Mouse (Mus musculus) limb, embryonic 12.5 days (tissue): ENCODE measurements around the gene Nup54. TPM values are rescaled to one million over a fixed set of nuclear protein-coding genes. Genes with fewer than 3 reads are reported as not detected.

Source experiments
- ATAC-seq: fragments of 200-750 bp; cut with Nextera tagmentation; 2 replicates; pipeline ENCODE4 v1.8.0; 2017; ENCODE audit warnings: low read depth, moderate TSS enrichment; ENCODE audit not compliant: insufficient number of reproducible peaks, insufficient read depth, low FRiP score, low TSS enrichment
- H3K27ac ChIP-seq: fragments of 300-500 bp; sonication (generic); 2 replicates; pipeline ENCODE4 v1.5.1; 2016; ENCODE audit warnings: mild to moderate bottlenecking, moderate library complexity
- H3K27me3 ChIP-seq: fragments of 300-500 bp; sonication (generic); 2 replicates; pipeline ENCODE4 v1.6.1; 2016; ENCODE audit warnings: mild to moderate bottlenecking, moderate library complexity
- H3K36me3 ChIP-seq: fragments of 300-500 bp; sonication (generic); 2 replicates; pipeline ENCODE4 v1.6.1; 2016; ENCODE audit warnings: mild to moderate bottlenecking, moderate library complexity
- H3K4me1 ChIP-seq: fragments of 300-500 bp; sonication (generic); replicated peaks from 2 replicates; pipeline ENCODE4 v1.6.1; 2016
- H3K4me2 ChIP-seq: fragments of 300-500 bp; sonication (generic); 2 replicates; pipeline ENCODE4 v1.6.1; 2016; ENCODE audit warnings: mild to moderate bottlenecking, moderate library complexity
- H3K4me3 ChIP-seq: fragments of 300-500 bp; sonication (generic); replicated peaks from 2 replicates; pipeline ENCODE4 v1.5.1; 2016; ENCODE audit warnings: mild to moderate bottlenecking
- H3K9ac ChIP-seq: fragments of 300-500 bp; sonication (generic); replicated peaks from 2 replicates; pipeline ENCODE4 v1.6.1; 2016; ENCODE audit warnings: mild to moderate bottlenecking, moderate library complexity
- H3K9me3 ChIP-seq: fragments of 300-500 bp; sonication (generic); 2 replicates; pipeline ENCODE4 v1.6.1; 2016; ENCODE audit warnings: mild to moderate bottlenecking, moderate library complexity
- WGBS: fragments of 180-500 bp; shearing (Covaris S2); methylation state at CpG from one replicate; pipeline ENCODE4 v1.1.7; 2016; 5-methylcytosine and 5-hydroxymethylcytosine counted together
- polyA plus RNA-seq: library from polyadenylated mRNA; unstranded; fragments of >200 nt; fragmentation: Nextera tagmentation; extraction: Ambion mirVana; gene quantifications from 2 replicates; pipeline ENCODE4 v1.2.1, GENCODE M21; 2016

The Nup54 gene
- polyA plus RNA-seq, 1 experiment from 2014 or later: 66.8 TPM

DNA sequence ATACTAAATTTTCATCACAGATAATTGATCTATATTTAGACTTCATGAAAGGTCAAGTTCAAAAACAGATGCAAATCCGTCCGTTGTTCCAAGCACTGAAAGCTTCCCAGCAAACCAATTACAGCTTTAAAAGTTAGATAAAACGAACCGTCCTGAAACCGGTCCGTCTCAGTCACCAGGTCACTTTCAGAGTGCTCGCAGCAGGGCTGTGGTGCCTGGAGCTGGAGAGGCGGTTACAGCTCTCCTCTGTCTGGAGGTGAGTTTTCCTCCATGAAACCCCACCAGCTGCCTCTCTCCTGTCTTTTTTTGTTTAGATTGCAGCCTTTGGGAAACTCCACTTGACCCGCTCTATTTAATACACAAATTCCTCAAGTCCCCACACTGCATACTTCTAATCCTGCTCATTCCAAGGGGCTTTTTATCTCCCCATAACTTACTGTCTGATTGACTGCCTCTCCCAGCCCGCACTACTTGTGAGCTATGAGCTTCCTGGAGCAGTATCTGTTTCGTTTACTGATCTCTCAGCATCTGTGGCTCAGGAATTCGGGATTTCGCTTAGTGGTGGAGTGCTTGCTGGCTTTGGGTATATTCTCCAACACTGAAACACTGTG is 58.1 kb downstream of the Nup54 start:
- H3K36me3 ChIP-seq: no peaks in the 10 kb centered on the region
- no peaks in the 10 kb centered on the region for H3K9me3 ChIP-seq
- H3K9ac ChIP-seq: no peak overlapping the region
- no peak overlapping the region for H3K4me2 ChIP-seq
- no peak for ATAC-seq
- peak overlapping the region; percentile 29; the same call in 1 of the 2 replicates for H3K27ac ChIP-seq
- no peak overlapping the region for H3K4me3 ChIP-seq
- H3K4me1 ChIP-seq: peaks cover 31% of the 10 kb centered on the region
- H3K27me3 ChIP-seq: peaks cover 4% of the 10 kb centered on the region; the same call in 1 of the 2 replicates
- WGBS: 33% methylated on average over 13 of the region's 13 CpGs

DNA sequence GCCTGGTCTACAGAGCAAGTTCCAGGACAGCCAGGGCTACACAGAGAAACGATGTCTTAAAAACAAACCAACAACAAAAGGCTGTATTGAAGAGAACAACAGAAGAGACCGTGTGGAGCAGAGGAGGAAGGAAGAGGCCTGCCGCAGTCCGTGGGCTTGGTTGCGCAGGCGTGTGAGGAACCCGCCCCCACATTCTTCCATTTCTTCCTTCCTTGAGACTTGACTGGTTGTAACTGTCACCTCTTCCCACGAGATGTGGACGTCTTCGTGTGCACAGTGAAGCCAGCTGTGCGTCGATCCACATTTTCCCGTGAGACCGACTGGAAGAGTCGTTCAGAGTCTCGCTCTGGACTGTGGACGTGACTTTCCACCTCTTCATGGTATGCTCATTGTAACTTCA is 59.7 kb downstream of the Nup54 start:
- H3K36me3 ChIP-seq: no peaks in the 10 kb centered on the region
- no peak overlapping the region for H3K27ac ChIP-seq
- H3K4me2 ChIP-seq: no peak overlapping the region
- no peak overlapping the region for H3K4me3 ChIP-seq
- H3K27me3 ChIP-seq: peaks cover 4% of the 10 kb centered on the region; the same call in 1 of the 2 replicates
- no peaks in the 10 kb centered on the region for H3K9me3 ChIP-seq
- H3K4me1 ChIP-seq: peaks cover 31% of the 10 kb centered on the region
- ATAC-seq: no peak
- 92% methylated on average over 17 of the region's 17 CpGs for WGBS
- no peak overlapping the region for H3K9ac ChIP-seq

DNA sequence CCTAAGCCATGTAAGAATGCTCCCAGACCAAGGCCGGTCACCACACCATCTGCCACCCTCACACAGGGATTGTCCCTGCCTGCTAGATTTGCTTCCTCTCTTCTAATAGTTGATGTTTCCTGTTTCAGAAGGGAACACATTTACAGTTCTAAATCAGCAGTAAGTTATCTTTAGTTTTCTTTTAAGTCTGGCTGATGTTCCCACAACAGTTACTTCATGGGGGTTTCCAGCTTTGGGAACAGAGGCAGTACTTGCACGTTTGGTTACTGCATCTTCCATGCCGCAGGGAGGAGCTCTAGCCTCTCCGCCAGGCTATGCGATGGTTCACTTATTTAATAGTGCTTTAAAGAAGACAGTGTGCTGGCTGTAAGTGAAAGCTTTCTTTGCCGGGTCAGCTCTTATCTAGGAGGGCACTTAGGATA is 60.3 kb downstream of the Nup54 start:
- Histone ChIP-seq H3K36me3 (no peaks in the 10 kb centered on the region), H3K4me1 (peaks cover 31% of the 10 kb centered on the region), H3K9ac (no peak overlapping the region), H3K4me3 (no peak overlapping the region), H3K27me3 (peaks cover 4% of the 10 kb centered on the region; the same call in 1 of the 2 replicates), H3K9me3 (no peaks in the 10 kb centered on the region), H3K27ac (no peak overlapping the region), H3K4me2 (no peak overlapping the region)
- WGBS: 57% methylated on average over 6 of the region's 6 CpGs
- no peak for ATAC-seq

DNA sequence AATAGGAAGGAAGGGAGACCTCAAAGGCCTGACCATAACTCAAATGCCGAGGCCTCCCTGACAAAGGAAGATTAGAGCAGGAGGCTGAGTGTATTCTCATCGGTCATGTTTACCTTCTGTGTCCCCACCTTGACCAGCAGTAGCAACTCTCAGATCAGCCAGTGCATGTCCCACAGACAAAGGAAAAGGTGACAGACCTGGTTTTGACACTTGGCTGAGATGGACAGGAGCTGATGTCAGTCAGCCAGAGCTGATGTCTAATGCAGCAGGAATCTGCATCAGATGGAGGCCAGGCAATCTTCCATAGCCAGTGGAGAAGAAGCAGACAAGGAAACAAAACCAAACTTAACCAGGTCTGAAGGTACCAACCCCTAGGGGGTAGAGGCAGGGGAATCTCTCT is 62.4 kb downstream of the Nup54 start:
- Histone ChIP-seq H3K4me3 (no peak overlapping the region), H3K4me1 (peaks cover 24% of the 10 kb centered on the region), H3K4me2 (no peak overlapping the region), H3K36me3 (no peaks in the 10 kb centered on the region), H3K27ac (no peak overlapping the region), H3K9me3 (no peaks in the 10 kb centered on the region), H3K9ac (no peak overlapping the region), H3K27me3 (peaks cover 4% of the 10 kb centered on the region; the same call in 1 of the 2 replicates)
- no peak for ATAC-seq
- WGBS: 63% methylated on average over 2 of the region's 2 CpGs

DNA sequence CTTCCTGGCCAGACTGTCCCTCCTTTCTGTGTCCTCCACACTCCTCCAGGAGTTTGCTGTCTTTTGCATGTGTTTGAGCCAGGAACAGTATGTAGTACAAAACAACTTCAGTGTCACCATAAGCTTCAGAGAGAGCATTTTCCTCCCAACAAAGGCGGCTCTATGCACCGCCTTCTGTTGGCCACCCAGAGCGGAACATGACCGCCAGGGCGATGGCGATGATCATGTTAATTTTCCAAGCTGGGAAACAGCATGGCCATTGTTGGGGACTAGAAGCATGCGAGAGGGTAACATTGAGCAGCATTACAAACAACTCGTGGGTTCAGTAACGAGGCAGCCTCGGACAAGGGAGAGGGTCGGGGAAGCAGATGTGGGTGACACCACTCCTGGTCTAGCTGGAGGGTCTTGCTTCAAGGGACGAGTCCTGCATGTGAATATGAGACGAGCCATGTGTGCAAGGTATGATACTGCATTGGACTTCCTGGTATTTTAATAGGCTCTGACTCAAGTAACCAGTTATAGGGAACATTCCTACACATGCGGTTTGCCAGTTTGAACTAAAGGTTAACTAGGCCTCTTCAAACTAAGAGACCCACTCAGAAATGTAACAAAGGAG is 63.5 kb downstream of the Nup54 start:
- Histone ChIP-seq H3K9ac (no peak overlapping the region), H3K36me3 (no peaks in the 10 kb centered on the region), H3K4me3 (no peak overlapping the region), H3K4me1 (peaks cover 14% of the 10 kb centered on the region), H3K9me3 (no peaks in the 10 kb centered on the region), H3K27ac (peak overlapping the region; percentile 74), H3K27me3 (peaks cover 4% of the 10 kb centered on the region; the same call in 1 of the 2 replicates), H3K4me2 (no peak overlapping the region)
- whole genome bisulfite sequencing: 70% methylated on average over 14 of the region's 14 CpGs
- ATAC-seq: no peak

DNA sequence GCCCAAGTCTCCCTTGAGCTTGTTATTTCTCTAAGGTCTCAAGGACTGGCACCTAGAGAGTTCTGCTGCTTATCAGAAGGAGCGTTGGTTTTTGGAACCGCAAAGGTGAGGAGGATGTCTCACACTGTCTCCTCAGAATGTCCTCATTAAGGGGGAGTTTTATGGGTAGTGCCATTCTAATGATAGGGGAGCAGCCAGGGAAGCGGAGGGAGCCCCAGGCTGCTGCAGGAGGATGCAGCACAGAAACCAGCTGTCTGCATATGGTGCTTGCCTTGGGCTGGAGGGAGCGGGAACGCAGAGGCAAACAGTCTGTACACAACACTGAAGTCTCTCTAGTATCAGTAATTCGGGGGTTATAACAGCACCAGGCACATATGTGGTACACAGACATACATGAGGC is 64.1 kb downstream of the Nup54 start:
- Histone ChIP-seq H3K9me3 (no peaks in the 10 kb centered on the region), H3K4me3 (no peak overlapping the region), H3K9ac (no peak overlapping the region), H3K36me3 (no peaks in the 10 kb centered on the region), H3K27me3 (peaks cover 4% of the 10 kb centered on the region; the same call in 1 of the 2 replicates), H3K4me2 (no peak overlapping the region), H3K4me1 (peaks cover 9% of the 10 kb centered on the region; the same call in 1 of the 2 replicates), H3K27ac (peak overlapping the region; percentile 74)
- WGBS: 67% methylated on average over 6 of the region's 6 CpGs
- ATAC-seq: no peak

DNA sequence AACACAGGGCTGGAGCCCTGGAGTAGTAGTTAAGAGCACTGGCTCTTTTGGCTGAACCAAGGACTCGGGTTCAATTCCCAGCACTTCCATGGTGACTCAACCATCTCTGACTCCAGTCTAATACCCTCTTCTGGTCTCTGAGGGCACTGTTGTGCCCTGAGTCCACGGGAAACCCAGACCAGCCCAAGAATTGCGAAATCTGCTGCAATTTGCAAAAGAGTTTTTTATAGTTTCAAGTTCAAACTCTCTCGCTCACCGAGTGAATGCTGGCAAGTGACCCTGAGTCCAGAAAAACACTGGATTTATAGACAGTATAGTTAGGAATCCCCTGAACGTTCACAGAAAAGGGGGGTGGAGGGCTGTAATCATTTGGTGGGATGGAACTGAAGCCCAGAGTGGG is 64.6 kb downstream of the Nup54 start:
- no peak for ATAC-seq
- Histone ChIP-seq H3K9ac (no peak overlapping the region), H3K4me3 (no peak overlapping the region), H3K4me1 (peaks cover 9% of the 10 kb centered on the region; the same call in 1 of the 2 replicates), H3K9me3 (no peaks in the 10 kb centered on the region), H3K4me2 (no peak overlapping the region), H3K27me3 (peaks cover 2% of the 10 kb centered on the region; the same call in 1 of the 2 replicates), H3K27ac (peak overlapping the region; percentile 74; the same call in 1 of the 2 replicates), H3K36me3 (no peaks in the 10 kb centered on the region)
- WGBS: 71% methylated on average over 6 of the region's 6 CpGs

DNA sequence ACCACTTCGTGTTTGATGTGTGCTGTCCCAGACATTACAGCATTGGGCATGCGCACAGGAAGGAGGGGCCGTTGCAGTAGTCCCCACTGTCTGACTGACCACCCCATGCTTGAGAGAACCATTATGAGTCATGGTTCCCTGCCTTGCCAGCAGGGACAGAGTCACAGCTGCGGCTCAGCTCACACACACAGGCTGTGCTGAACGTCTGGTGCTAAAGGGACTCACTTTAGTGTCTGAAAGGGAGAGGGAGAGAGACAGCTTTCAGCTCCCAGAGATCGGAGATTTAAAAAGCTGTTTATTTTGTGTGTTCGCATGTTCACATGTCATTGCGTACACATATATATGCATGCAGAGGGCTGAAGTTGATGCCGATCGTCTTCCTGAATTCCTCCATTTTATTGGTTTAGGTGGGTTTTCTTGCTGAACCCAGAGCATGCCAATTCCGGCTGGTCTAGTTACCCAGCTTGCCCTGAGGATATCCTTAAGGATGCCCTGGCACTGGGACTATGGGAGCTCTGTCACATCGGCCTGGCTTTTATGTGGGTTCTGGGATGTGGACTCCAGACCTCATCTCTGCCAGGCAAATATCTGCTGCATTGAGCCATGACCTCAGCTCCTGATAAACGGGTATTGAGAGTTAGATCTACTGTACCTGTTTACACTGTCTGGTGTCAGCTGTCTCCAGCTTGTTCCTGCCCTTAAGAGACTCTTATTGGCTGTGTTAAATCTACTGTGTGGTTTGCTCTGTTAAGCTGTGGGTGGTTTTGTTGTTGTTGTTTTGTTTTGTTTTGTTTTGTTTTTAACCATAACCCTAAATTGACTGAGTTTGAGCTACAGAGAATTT is 65.6 kb downstream of the Nup54 start:
- Histone ChIP-seq H3K9me3 (no peaks in the 10 kb centered on the region), H3K4me3 (no peak overlapping the region), H3K4me1 (peaks cover 9% of the 10 kb centered on the region; the same call in 1 of the 2 replicates), H3K9ac (no peak overlapping the region), H3K4me2 (no peak overlapping the region), H3K27ac (no peak overlapping the region), H3K36me3 (no peaks in the 10 kb centered on the region), H3K27me3 (0 out of 2 replicates have a peak, but pooled peaks cover 4% of the 10 kb centered on the region)
- 68% methylated on average over 13 of the region's 13 CpGs for WGBS
- ATAC-seq: no peak

DNA sequence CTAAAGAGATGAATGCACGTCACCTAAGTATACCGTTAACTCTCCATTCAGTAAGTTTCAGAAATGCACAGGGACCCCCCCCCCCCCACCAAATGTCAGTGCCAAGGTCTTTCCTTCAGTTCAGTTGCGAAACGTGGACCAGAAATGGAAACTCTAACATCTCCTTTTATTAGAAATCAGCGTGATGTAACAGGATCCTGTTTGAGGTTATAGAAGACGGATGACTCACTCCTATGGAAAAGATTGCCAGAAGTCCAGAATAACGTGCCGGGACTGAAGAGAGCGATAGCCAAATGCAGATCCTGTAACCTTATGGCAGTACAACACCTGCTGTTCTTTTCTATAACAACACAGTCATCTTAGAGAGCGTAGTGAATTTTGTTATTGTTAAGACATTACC is 66.6 kb downstream of the Nup54 start:
- Histone ChIP-seq H3K9me3 (no peaks in the 10 kb centered on the region), H3K4me1 (peaks cover 9% of the 10 kb centered on the region; the same call in 1 of the 2 replicates), H3K9ac (no peak overlapping the region), H3K4me3 (no peak overlapping the region), H3K36me3 (no peaks in the 10 kb centered on the region), H3K27me3 (0 out of 2 replicates have a peak, but pooled peaks cover 4% of the 10 kb centered on the region), H3K4me2 (no peak overlapping the region), H3K27ac (no peak overlapping the region)
- 76% methylated on average over 10 of the region's 10 CpGs for WGBS
- ATAC-seq: no peak

DNA sequence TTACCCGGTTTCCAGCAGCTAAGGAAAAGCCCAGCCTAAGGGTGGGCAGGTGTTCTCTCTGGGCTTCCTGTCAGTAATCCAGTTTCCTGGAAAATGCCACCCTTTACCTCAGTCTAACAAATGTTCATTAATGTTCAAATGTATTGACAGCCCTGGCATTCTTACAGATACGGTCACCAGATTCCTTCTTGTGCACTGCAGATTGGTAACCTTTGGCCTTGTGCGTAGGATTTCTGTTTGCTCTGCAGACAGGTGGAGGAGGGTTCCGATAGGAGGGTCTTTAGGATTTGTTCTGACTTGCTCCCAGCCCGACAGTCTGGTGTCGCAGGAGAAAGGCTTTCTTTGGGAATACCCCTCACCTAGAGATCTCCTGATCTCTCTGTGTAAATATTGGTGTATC is 68.5 kb downstream of the Nup54 start:
- 73% methylated on average over 6 of the region's 6 CpGs for WGBS
- ATAC-seq: no peak
- 0 out of 2 replicates have a peak, but pooled peaks cover 4% of the 10 kb centered on the region for H3K27me3 ChIP-seq
- no peak overlapping the region for H3K4me3 ChIP-seq
- no peaks in the 10 kb centered on the region for H3K9me3 ChIP-seq
- no peak overlapping the region for H3K9ac ChIP-seq
- H3K27ac ChIP-seq: no peak overlapping the region
- H3K4me2 ChIP-seq: no peak overlapping the region
- H3K36me3 ChIP-seq: no peaks in the 10 kb centered on the region
- H3K4me1 ChIP-seq: peaks cover 7% of the 10 kb centered on the region; the same call in 1 of the 2 replicates
